Mouse (Mus musculus) intestine, postnatal 0 days (tissue): ENCODE measurements around the gene 1700021F05Rik. TPM values are rescaled to one million over a fixed set of nuclear protein-coding genes. Genes with fewer than 3 reads are reported as not detected.

Experiments used
- ATAC-seq: fragments of 200-750 bp; cut with Nextera tagmentation; 2 replicates; pipeline ENCODE4 v1.8.0; 2017; ENCODE audit warnings: mild to moderate bottlenecking, moderate TSS enrichment, moderate library complexity
- H3K27ac ChIP-seq: fragments of 300-500 bp; sonication (generic); 2 replicates; pipeline ENCODE4 v1.5.1; 2014; ENCODE audit warnings: mild to moderate bottlenecking, low read depth, low read length, moderate library complexity
- H3K27me3 ChIP-seq: fragments of 300-500 bp; sonication (generic); replicated peaks from 2 replicates; pipeline ENCODE4 v1.6.1; 2014; ENCODE audit warnings: low read length, mixed read lengths; ENCODE audit not compliant: control insufficient read depth, insufficient read depth
- H3K36me3 ChIP-seq: fragments of 300-500 bp; sonication (generic); 2 replicates; pipeline ENCODE4 v1.6.1; 2014; ENCODE audit warnings: mild to moderate bottlenecking, moderate library complexity; ENCODE audit not compliant: control insufficient read depth, insufficient read depth
- H3K4me1 ChIP-seq: fragments of 300-500 bp; sonication (generic); replicated peaks from 2 replicates; pipeline ENCODE4 v1.6.1; 2014; ENCODE audit warnings: antibody characterized with exemption, low read length, mixed read lengths; ENCODE audit not compliant: control insufficient read depth, insufficient read depth
- H3K4me2 ChIP-seq: fragments of 300-500 bp; sonication (generic); replicated peaks from 2 replicates; pipeline ENCODE4 v1.6.1; 2014; ENCODE audit warnings: low read depth, mild to moderate bottlenecking, moderate library complexity
- H3K4me3 ChIP-seq: fragments of 300-500 bp; sonication (generic); 2 replicates; pipeline ENCODE4 v1.5.1; 2014; ENCODE audit warnings: low read depth, low read length
- H3K9ac ChIP-seq: fragments of 300-500 bp; sonication (generic); 2 replicates; pipeline ENCODE4 v1.6.1; 2014; ENCODE audit warnings: mild to moderate bottlenecking, low read depth, low read length
- H3K9me3 ChIP-seq: fragments of 300-500 bp; sonication (generic); 2 replicates; pipeline ENCODE4 v1.6.1; 2016; ENCODE audit warnings: mixed run types; ENCODE audit not compliant: control insufficient read depth
- CTCF ChIP-seq: sonication (generic); IDR thresholded peaks from 2 replicates; pipeline ENCODE4 v1.5.1; 2016; ENCODE audit warnings: low read depth, mild to moderate bottlenecking, control low read depth, antibody characterized with exemption, moderate library complexity
- WGBS: fragments of 180-500 bp; shearing (Covaris S2); extraction: QIAGEN DNeasy Blood & Tissue Kit; methylation state at CpG from one replicate; pipeline ENCODE4 v1.1.7; 2014; 5-methylcytosine and 5-hydroxymethylcytosine counted together
- polyA plus RNA-seq: library from polyadenylated mRNA; unstranded; fragments of >200 nt; fragmentation: Nextera tagmentation; extraction: Ambion mirVana; gene quantifications from 2 replicates; pipeline ENCODE4 v1.2.1, GENCODE M21; 2015

Gene 1700021F05Rik
- polyA plus RNA-seq, 1 experiment from 2014 or later, result 54.7 TPM

DNA sequence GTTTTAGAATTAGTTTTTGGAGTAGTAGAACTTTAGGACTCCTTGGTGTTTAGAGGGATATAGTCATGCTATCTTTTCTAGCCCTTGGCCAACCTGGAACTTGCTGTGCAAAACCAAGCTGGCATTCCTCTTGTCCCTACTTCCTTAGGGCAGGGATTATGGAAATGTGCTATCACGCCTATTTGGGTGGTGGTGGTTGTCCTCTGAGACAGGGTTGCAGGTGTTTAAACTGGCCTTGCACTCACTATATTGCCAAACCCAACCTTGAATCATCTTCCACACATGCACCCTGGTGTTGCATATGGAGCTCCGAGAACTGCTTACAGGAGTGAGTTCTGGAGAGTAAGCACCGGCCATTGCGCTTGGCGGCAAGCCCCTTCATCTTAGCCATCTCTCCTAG lies 58.8 kb downstream of the 1700021F05Rik start:
- Histone ChIP-seq H3K4me3 (no peak overlapping the region), H3K36me3 (no peaks in the 10 kb centered on the region), H3K9me3 (no peaks in the 10 kb centered on the region), H3K9ac (no peak overlapping the region), H3K27me3 (no peaks in the 10 kb centered on the region), H3K27ac (no peak overlapping the region), H3K4me2 (no peak overlapping the region), H3K4me1 (no peaks in the 10 kb centered on the region)
- ATAC-seq, result no peak
- TF ChIP-seq CTCF, result no peak
- 87% methylated on average over 5 of the region's 5 CpGs for WGBS

DNA sequence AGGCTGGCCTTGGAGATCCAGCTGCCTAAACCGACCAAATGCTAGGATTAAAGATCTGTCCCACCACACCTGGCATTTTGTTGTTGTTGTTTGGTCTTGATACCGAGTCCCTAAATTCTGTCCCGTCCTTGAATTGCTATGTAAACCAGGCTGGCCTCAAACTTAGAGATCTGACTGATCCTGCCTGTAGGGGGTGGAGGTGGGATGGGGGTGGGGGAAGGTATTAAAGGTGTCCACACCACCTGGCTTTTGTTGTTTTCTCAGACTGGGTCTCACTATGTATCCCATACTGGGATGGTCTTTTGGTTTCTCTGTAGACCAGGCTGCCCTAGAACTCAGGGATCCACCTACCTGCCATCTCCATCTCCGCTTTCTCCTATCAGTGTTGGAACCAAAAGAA lies 59.6 kb downstream of the 1700021F05Rik start:
- Histone ChIP-seq H3K4me2 (no peak overlapping the region), H3K9me3 (no peaks in the 10 kb centered on the region), H3K36me3 (no peaks in the 10 kb centered on the region), H3K27me3 (no peaks in the 10 kb centered on the region), H3K27ac (no peak overlapping the region), H3K4me3 (no peak overlapping the region), H3K4me1 (no peaks in the 10 kb centered on the region), H3K9ac (no peak overlapping the region)
- WGBS, result 58% methylated on average over 4 of the region's 4 CpGs
- TF ChIP-seq CTCF, result no peak
- ATAC-seq, result no peak

DNA sequence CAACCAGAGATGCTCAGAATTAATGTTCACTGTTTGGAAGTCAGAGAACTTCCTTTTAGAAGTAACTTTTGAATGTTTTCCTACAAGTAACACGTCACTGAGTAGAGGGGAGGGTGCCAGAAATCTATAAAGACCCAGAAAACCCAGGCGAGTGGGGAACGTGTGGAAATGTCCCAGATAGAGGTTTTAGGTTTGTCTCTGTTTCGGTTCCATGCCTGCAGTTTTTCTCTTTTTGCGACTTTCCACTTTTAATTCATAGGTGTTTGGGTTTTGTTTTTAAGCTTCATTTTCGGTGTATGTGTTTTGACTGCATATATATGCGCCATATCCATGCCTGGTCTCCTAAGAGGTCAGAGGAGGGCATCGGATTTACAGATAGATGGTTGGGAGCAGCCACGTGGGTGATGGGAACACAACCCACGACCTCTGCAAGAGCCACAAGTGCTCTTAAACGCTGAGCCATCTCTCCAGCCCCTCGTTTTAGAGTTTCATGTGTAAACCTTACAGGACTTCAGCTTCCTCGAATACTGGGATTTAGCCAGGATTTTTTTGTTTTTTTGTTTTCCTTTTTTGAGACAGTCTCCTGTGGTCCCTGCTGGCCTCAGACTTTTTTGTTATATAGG lies 60.5 kb downstream of the 1700021F05Rik start:
- WGBS, result 15% methylated on average over 13 of the region's 13 CpGs
- Histone ChIP-seq H3K4me1 (no peaks in the 10 kb centered on the region), H3K27me3 (no peaks in the 10 kb centered on the region), H3K27ac (peak overlapping the region; percentile 96; the same call in 1 of the 2 replicates), H3K4me3 (peak overlapping the region; percentile 84), H3K9me3 (no peaks in the 10 kb centered on the region), H3K36me3 (no peaks in the 10 kb centered on the region), H3K9ac (peak overlapping the region; percentile 91), H3K4me2 (peak overlapping the region; percentile 97)
- no peak for ATAC-seq
- no peak for TF ChIP-seq CTCF

DNA sequence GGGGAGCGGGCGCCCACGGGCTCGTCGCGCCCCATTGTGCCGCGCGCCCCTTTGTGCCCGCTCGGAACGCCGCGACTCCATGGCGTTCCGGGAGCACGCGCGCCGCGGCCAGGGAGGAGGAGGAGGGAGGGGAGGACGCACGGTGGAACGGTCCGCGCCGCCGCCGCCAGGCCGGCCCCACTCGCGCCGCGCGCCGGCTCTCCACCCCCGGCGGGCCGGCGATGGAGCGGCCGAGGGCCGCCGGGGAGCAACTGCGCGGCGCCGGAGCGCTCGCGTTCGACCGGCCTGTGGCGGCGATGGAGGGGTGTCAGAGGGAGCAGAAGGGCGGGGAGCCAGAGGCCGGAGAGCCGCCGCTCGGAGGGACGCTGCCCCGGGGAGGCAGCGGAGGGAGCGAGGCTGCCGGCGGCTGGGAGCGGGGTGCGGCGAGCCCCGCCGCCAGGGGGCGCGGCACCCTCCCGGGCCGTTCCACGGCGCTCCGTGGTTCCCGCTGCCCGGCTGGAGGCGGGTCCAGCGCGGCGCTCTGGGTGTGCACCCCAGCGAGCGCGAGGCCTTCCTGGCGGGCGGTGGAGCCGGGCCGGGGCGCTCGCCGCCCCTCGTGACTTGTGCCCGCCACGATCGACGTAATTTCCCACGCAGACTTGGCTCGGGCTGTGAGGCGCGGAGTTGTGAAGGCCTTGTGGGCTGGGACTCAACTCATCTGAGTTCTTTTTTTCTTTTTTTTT lies 61.2 kb downstream of the 1700021F05Rik start:
- peak overlapping the region; percentile 84 for H3K4me3 ChIP-seq
- H3K4me1 ChIP-seq, result no peaks in the 10 kb centered on the region
- no peaks in the 10 kb centered on the region for H3K27me3 ChIP-seq
- H3K4me2 ChIP-seq, result peak overlapping the region; percentile 97
- ATAC-seq, result peak; percentile 89
- H3K36me3 ChIP-seq, result no peaks in the 10 kb centered on the region
- peak overlapping the region; percentile 91 for H3K9ac ChIP-seq
- WGBS, result under 1% methylated on average over 64 of the region's 103 CpGs
- H3K27ac ChIP-seq, result peak overlapping the region; percentile 96
- peak; percentile 73 for TF ChIP-seq CTCF
- H3K9me3 ChIP-seq, result no peaks in the 10 kb centered on the region

DNA sequence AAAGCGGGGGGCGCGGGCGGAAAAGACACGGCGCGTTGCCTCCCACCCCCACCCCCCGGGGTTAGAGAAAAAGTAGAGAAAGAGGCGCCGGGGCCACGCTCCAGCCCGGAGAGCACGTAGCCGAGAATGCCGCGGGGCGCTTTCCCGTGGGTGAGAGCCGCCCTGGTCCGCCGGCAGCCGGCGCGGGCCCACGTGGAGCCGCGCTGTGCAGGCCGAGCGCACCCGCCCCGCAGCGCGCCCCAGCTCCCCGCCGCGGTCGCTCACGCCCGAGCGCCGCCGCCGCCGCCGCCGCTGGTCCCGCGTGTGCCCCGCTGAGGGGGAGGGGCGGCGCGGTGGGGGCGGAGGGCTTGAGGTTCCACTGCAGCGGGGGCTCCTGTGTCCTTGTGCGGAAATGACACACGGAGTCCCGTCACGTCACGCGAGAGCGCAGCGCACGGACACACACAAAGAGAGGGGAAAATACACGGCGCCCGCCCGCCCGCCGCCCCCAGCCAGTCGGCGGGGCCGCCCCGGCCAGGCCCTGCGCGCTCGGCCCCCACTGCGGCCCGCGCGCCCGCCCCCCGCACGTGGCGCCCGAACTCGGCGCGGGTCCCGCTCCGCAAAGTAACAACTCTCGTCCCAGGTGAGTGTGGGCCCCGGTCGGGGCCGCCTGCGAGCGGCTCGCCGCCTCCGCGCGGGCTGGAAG lies 61.9 kb downstream of the 1700021F05Rik start, which contains the start of gene Bend3:
TSS of gene Bend3 (plus strand) at position 81 of the 685 bp plus-strand sequence.
- Histone ChIP-seq H3K9me3 (no peaks in the 10 kb centered on the region), H3K9ac (peak within 1 kb of the TSS; percentile 91), H3K36me3 (no peaks in the 10 kb centered on the region), H3K4me3 (peak within 1 kb of the TSS; percentile 84), H3K27ac (peak within 1 kb of the TSS; percentile 96), H3K4me2 (peak within 1 kb of the TSS; percentile 97), H3K27me3 (no peaks in the 10 kb centered on the region), H3K4me1 (no peaks in the 10 kb centered on the region)
- no peak for TF ChIP-seq CTCF
- WGBS, result under 1% methylated on average over 67 of the region's 101 CpGs
- ATAC-seq, result peak; percentile 61

DNA sequence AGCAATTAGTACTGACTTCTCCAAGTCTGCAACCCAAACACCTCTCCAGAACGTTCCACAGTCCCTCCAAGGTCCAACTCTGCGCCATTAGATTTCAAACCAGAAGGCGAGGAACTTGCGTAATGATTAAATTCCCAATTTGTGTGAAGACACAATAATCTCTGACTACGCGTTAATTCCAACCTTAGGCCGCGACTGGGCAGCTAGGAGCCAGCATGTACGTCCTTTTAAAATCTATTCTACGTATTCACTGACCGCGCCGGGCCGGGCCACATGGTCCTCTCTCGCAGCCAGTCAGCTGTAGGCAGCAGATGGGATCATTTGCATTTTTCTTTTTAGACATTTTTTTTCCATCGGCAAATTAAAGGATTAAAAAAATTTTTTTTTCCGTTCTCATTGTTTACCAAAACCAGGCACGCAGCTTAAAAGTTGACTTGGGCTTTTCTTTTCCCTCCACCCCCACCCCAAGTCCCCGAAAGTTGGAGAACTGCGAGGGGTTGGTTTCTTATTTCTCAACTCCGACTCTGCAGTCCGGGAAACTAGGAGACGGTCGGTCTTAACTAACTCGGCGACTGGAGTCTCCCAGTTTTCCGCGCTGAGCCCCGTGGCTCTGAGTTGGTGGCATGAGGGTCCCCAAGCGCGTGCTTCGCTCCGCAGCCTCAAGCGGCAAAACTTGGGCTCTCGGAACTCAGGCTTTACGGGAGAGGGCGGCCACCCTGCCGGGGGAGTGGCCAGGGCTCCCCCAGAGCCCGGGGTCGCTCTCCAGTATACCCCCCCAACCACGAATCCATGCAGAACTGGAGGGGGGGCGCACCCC lies 62.7 kb downstream of the 1700021F05Rik start:
- H3K4me2 ChIP-seq, result peak overlapping the region; percentile 97
- ATAC-seq, result peak; percentile 11; the same call in 1 of the 2 replicates
- TF ChIP-seq CTCF, result no peak

More for the DNA sequence above, 62.7 kb downstream of the 1700021F05Rik start:
- Histone ChIP-seq H3K4me1 (no peaks in the 10 kb centered on the region), H3K9ac (peak overlapping the region; percentile 91), H3K27me3 (no peaks in the 10 kb centered on the region), H3K36me3 (no peaks in the 10 kb centered on the region), H3K27ac (peak overlapping the region; percentile 96), H3K4me3 (peak overlapping the region; percentile 84), H3K9me3 (no peaks in the 10 kb centered on the region)
- 1% methylated on average over 40 of the region's 42 CpGs for WGBS
